In the genomic region with DNA sequence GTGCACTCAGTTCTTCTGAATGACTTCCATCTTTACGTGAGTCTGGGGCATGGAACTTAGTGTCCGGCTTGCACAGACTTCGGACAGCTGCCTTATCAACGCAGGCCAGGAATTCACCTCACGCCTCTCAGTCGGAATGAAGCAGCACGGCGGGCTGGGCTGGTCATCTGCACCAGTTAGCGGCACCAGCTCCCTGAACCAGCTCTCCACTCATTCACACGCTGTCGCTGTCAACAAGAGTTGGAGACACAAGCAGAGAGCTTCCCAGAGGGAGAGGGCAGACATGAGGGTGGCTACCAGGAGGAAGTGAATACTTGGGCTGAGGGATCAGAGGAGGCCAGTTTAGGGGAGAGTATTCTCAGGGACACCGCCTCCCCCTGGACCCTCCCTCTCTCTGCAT, we compare ENCODE assay signal across 30 mouse cellular contexts. TPM values are rescaled to one million over a fixed set of nuclear protein-coding genes. Genes with fewer than 3 reads are reported as not detected.
A peak's percentile ranks its signal among the peaks of the same experiment; 100 is the strongest.
DNase-seq lines count a peak whose midpoint lies in the region; ATAC-seq and TF ChIP-seq lines count a peak whose summit lies in the region.
"Had no signal": no experiment of that assay in that cellular context is flagged by ENCODE, and none has a peak within 500 bp of the region (broad histone marks: within the 10 kb centered on the region; RNA-seq: fewer than 3 reads in every experiment).

No protein-coding gene starts in this region.

- no peak overlapping the region for H3K4me2 ChIP-seq in heart, embryonic 11.5 days
- H3K4me2 ChIP-seq in heart, embryonic 14.5 days (ENCODE audit: low read length): no peak overlapping the region
- H3K4me2 ChIP-seq in heart, postnatal 0 days (ENCODE audit: low read depth, low read length): no peak overlapping the region
- H3K4me2 ChIP-seq: forebrain, embryonic 13.5 days; hindbrain, embryonic 13.5 days; intestine, embryonic 15.5 days; kidney, embryonic 15.5 days had no signal

- no peaks in the 10 kb centered on the region for H3K9me3 ChIP-seq in heart, embryonic 11.5 days (replicated peaks; ENCODE audit: control insufficient read depth, low read length)
- no peaks in the 10 kb centered on the region for H3K9me3 ChIP-seq in heart, embryonic 14.5 days (ENCODE audit: control insufficient read depth, low read length)
- no peaks in the 10 kb centered on the region for H3K9me3 ChIP-seq in heart, postnatal 0 days (replicated peaks; ENCODE audit: control insufficient read depth, low read length)
- H3K9me3 ChIP-seq: forebrain, embryonic 10.5 days; forebrain, embryonic 13.5 days; G1E; hindbrain, embryonic 10.5 days; hindbrain, embryonic 13.5 days; intestine, embryonic 15.5 days; kidney, embryonic 15.5 days had no signal

- no peak for TF ChIP-seq POLR2A in heart, adult 2 months (IDR thresholded peaks at IDR 0.05; ENCODE audit: insufficient read depth, low read depth, low read length)

- 0 out of 2 replicates have a peak, but pooled peaks have one; percentile 31 for ATAC-seq in heart, embryonic 11.5 days (replicated peaks; ENCODE audit: insufficient number of reproducible peaks, low FRiP score, low TSS enrichment)
- ATAC-seq in heart, embryonic 14.5 days (ENCODE audit: insufficient number of reproducible peaks, insufficient read depth, low FRiP score, low read depth): 0 out of 2 replicates have a peak, but pooled peaks have one; percentile 17
- ATAC-seq in heart, postnatal 0 days (ENCODE audit: insufficient read depth, low read depth): peak; percentile 59
- ATAC-seq: forebrain, embryonic 13.5 days; forebrain, embryonic 16.5 days; hindbrain, embryonic 16.5 days; intestine, embryonic 15.5 days; Patski had no signal

- TF ChIP-seq EP300 in heart, postnatal 0 days (IDR thresholded peaks at IDR 0.05; ENCODE audit: low read depth): no peak
- TF ChIP-seq EP300 in heart, adult 2 months (IDR thresholded peaks at IDR 0.05; ENCODE audit: insufficient read depth, low read depth, low read length): no peak

- H3K27ac ChIP-seq in heart, embryonic 11.5 days (ENCODE audit: low read depth, low read length): peak overlapping the region; percentile 57
- peak overlapping the region in 1 of 2 experiments; percentile 53; a peak in 2 of 4 replicates for H3K27ac ChIP-seq in heart, embryonic 14.5 days (replicated peaks in 1 of 2; ENCODE audit: control insufficient read depth in 1 of 2, insufficient read depth in 1 of 2, low read depth in 2 of 2, low read length in 2 of 2)
- H3K27ac ChIP-seq in heart, postnatal 0 days (ENCODE audit: low read depth): no peak overlapping the region
- no peak overlapping the region for H3K27ac ChIP-seq in heart, adult 2 months
- H3K27ac ChIP-seq: forebrain, embryonic 10.5 days; forebrain, embryonic 13.5 days; hindbrain, embryonic 10.5 days; hindbrain, embryonic 13.5 days; intestine, embryonic 15.5 days; kidney, embryonic 15.5 days had no signal

- H3K36me3 ChIP-seq in heart, embryonic 11.5 days (ENCODE audit: control insufficient read depth, insufficient read depth, low read length): peaks cover 39% of the 10 kb centered on the region
- H3K36me3 ChIP-seq in heart, embryonic 14.5 days (ENCODE audit: control insufficient read depth, insufficient read depth, low read length): peaks cover 97% of the 10 kb centered on the region
- H3K36me3 ChIP-seq in heart, postnatal 0 days (replicated peaks; ENCODE audit: control insufficient read depth, insufficient read depth, low read length): peaks cover 87% of the 10 kb centered on the region
- H3K36me3 ChIP-seq in heart, adult 2 months (ENCODE audit: control insufficient read depth, insufficient read depth, low read length): no peaks in the 10 kb centered on the region

- intact Hi-C loops in heart, adult 2 months (cut with DNase I): no loop called here

- peaks cover 13% of the 10 kb centered on the region for H3K4me1 ChIP-seq in heart, embryonic 11.5 days (ENCODE audit: control insufficient read depth, insufficient read depth, low read length)
- H3K4me1 ChIP-seq in heart, embryonic 14.5 days (ENCODE audit: control insufficient read depth in 2 of 2, insufficient read depth in 2 of 2, low read length in 2 of 2): peaks cover 4 to 9% of the 10 kb centered on the region in 2 experiments; a peak in 2 of 4 replicates
- no peaks in the 10 kb centered on the region for H3K4me1 ChIP-seq in heart, postnatal 0 days (ENCODE audit: control insufficient read depth, insufficient read depth)
- H3K4me1 ChIP-seq in heart, adult 2 months (ENCODE audit: control insufficient read depth, insufficient read depth, low read length): no peaks in the 10 kb centered on the region
- H3K4me1 ChIP-seq: forebrain, embryonic 10.5 days; forebrain, embryonic 13.5 days; hindbrain, embryonic 10.5 days; hindbrain, embryonic 13.5 days; intestine, embryonic 15.5 days; kidney, embryonic 15.5 days had no signal

- TF ChIP-seq CTCF in heart, postnatal 0 days (IDR thresholded peaks at IDR 0.05; ENCODE audit: low read depth): no peak
- TF ChIP-seq CTCF in heart, adult 2 months (IDR thresholded peaks at IDR 0.05): no peak

- no peaks in the 10 kb centered on the region for H3K27me3 ChIP-seq in heart, embryonic 11.5 days (ENCODE audit: control insufficient read depth, insufficient read depth, low read length)
- H3K27me3 ChIP-seq in heart, embryonic 14.5 days (ENCODE audit: control insufficient read depth, insufficient read depth, low read length): no peaks in the 10 kb centered on the region
- H3K27me3 ChIP-seq in heart, postnatal 0 days (ENCODE audit: control insufficient read depth, insufficient read depth, low read length): no peaks in the 10 kb centered on the region
- H3K27me3 ChIP-seq in heart, adult 2 months (ENCODE audit: control insufficient read depth, insufficient read depth, low read length): no peaks in the 10 kb centered on the region
- H3K27me3 ChIP-seq: CH12.LX; forebrain, embryonic 13.5 days; hindbrain, embryonic 13.5 days; intestine, embryonic 15.5 days; kidney, embryonic 15.5 days; Patski had no signal

- H3K9ac ChIP-seq in heart, embryonic 11.5 days (ENCODE audit: low read depth, low read length): no peak overlapping the region
- H3K9ac ChIP-seq in heart, embryonic 14.5 days (ENCODE audit: low read length): no peak overlapping the region; the same call in 1 of the 2 replicates
- H3K9ac ChIP-seq in heart, postnatal 0 days (replicated peaks; ENCODE audit: low read depth, low read length): no peak overlapping the region
- H3K9ac ChIP-seq in heart, adult 2 months (ENCODE audit: low read depth, low read length): no peak overlapping the region
- H3K9ac ChIP-seq: forebrain, embryonic 13.5 days; hindbrain, embryonic 13.5 days; intestine, embryonic 15.5 days; kidney, embryonic 15.5 days had no signal

- no peak for DNase-seq in heart, adult 18-20 months
- DNase-seq in heart, adult 11 months: no peak
- no peak for DNase-seq in heart, postnatal 0 days (ENCODE audit: low spot score)
- no peak for DNase-seq in heart, adult 2 months
- DNase-seq: adrenal gland, postnatal 10 days; adrenal gland, postnatal 36 days; B cell, adult 2 months; cerebellum, adult 18-20 months; cerebellum, adult 9-10 months; cerebellum, postnatal 14 days; gastrocnemius, postnatal 10 days; gastrocnemius, postnatal 36 days; kidney, adult 11 months; kidney, adult 8-10 months had no signal

- whole genome bisulfite sequencing in heart, embryonic 11.5 days (ENCODE audit: insufficient replicate concordance): 58% methylated on average over 12 of the region's 12 CpGs
- WGBS in heart, embryonic 14.5 days: 38% methylated on average over 12 of the region's 12 CpGs
- WGBS in heart, postnatal 0 days: 35% methylated on average over 12 of the region's 12 CpGs
- WGBS in heart, adult 2 months: 65% methylated on average over 12 of the region's 12 CpGs

- H3K4me3 ChIP-seq in heart, embryonic 11.5 days (ENCODE audit: low read depth, low read length): no peak overlapping the region
- no peak overlapping the region for H3K4me3 ChIP-seq in heart, embryonic 14.5 days (ENCODE audit: control insufficient read depth in 1 of 2, insufficient read depth in 1 of 2, low read depth in 1 of 2, low read length in 2 of 2)
- no peak overlapping the region for H3K4me3 ChIP-seq in heart, postnatal 0 days (ENCODE audit: low read depth, low read length)
- H3K4me3 ChIP-seq in heart, adult 2 months: no peak overlapping the region
- H3K4me3 ChIP-seq: forebrain, embryonic 10.5 days; forebrain, embryonic 13.5 days; hindbrain, embryonic 10.5 days; hindbrain, embryonic 13.5 days; intestine, embryonic 15.5 days; kidney, embryonic 15.5 days had no signal

- H3K79me2 ChIP-seq in heart, adult 2 months (replicated peaks; ENCODE audit: control insufficient read depth, insufficient read depth, low read length): no peaks in the 10 kb centered on the region

RNA-seq across cellular contexts. Expression of gene Mef2d, which starts 27.8 kb away (rescaled TPM):
- 39.8 and 45.1 TPM in 2 replicates for polyA plus RNA-seq in heart, embryonic 11.5 days (2014; fragmentation: Nextera tagmentation; extraction: Ambion mirVana)
- total RNA-seq in heart, adult 18-20 months (2021): 100 to 1,000 TPM; 120 TPM
- polyA plus RNA-seq in heart, embryonic 14.5 days (2014; fragmentation: Nextera tagmentation; extraction: Ambion mirVana): 52.1 and 52.7 TPM in 2 replicates
- 70.8 and 75.8 TPM in 2 replicates for total RNA-seq in heart, postnatal 0 days (2014; rRNA removed; ENCODE audit: low replicate concordance)
- polyA plus RNA-seq in heart, postnatal 0 days (2015; fragmentation: Nextera tagmentation; extraction: Ambion mirVana): 30.0 and 30.8 TPM in 2 replicates
- total RNA-seq in heart, adult 2 months (2021): 100 to 1,000 TPM; 118 to 129 TPM
- polyA plus RNA-seq in heart, adult 2 months (2012; rRNA removed): 119 and 122 TPM in 2 replicates

RNA-seq across cellular contexts. Expression of gene Iqgap3, which starts 32.6 kb away (rescaled TPM):
- 18.5 and 21.9 TPM in 2 replicates for polyA plus RNA-seq in heart, embryonic 11.5 days (2014; fragmentation: Nextera tagmentation; extraction: Ambion mirVana)
- under 1 TPM; 0.39 to 0.69 TPM for total RNA-seq in heart, adult 18-20 months (2021)
- polyA plus RNA-seq in heart, embryonic 14.5 days (2014; fragmentation: Nextera tagmentation; extraction: Ambion mirVana): 22.8 and 26.4 TPM in 2 replicates
- 35.3 and 68.3 TPM in 2 replicates for total RNA-seq in heart, postnatal 0 days (2014; rRNA removed; ENCODE audit: low replicate concordance)
- 5.4 and 6.8 TPM in 2 replicates for polyA plus RNA-seq in heart, postnatal 0 days (2015; fragmentation: Nextera tagmentation; extraction: Ambion mirVana)
- under 1 TPM; 0.21 to 0.45 TPM for total RNA-seq in heart, adult 2 months (2021)
- polyA plus RNA-seq in heart, adult 2 months (2012; rRNA removed): 0.64 and 1.1 TPM in 2 replicates

RNA-seq across cellular contexts. Expression of gene Ttc24, which starts 36.3 kb away (rescaled TPM):
- not detected in 2 replicates for polyA plus RNA-seq in heart, embryonic 11.5 days (2014; fragmentation: Nextera tagmentation; extraction: Ambion mirVana)
- not detected for total RNA-seq in heart, adult 18-20 months (2021)
- polyA plus RNA-seq in heart, embryonic 14.5 days (2014; fragmentation: Nextera tagmentation; extraction: Ambion mirVana): not detected in 2 replicates
- total RNA-seq in heart, postnatal 0 days (2014; rRNA removed; ENCODE audit: low replicate concordance): not detected in 2 replicates
- polyA plus RNA-seq in heart, postnatal 0 days (2015; fragmentation: Nextera tagmentation; extraction: Ambion mirVana): not detected in 2 replicates
- not detected for total RNA-seq in heart, adult 2 months (2021)
- polyA plus RNA-seq in heart, adult 2 months (2012; rRNA removed): 0.29 TPM in 1 of 2 replicates, not detected in the other
- total RNA-seq: adrenal gland, adult 18-20 months; adrenal gland, postnatal 10 days; adrenal gland, postnatal 36 days; CH12.LX; gastrocnemius, adult 18-20 months; gastrocnemius, postnatal 10 days; gastrocnemius, postnatal 36 days; granulocyte monocyte progenitor cell, adult 5-6 weeks had no signal
- polyA plus RNA-seq: forebrain, embryonic 10.5 days; forebrain, embryonic 13.5 days; forebrain, embryonic 16.5 days; G1E; hindbrain, embryonic 10.5 days; hindbrain, embryonic 13.5 days; hindbrain, embryonic 16.5 days; intestine, embryonic 15.5 days; kidney, embryonic 15.5 days; Patski had no signal

RNA-seq across cellular contexts. Expression of gene Naxe, which starts 56.1 kb away (rescaled TPM):
- 136 and 149 TPM in 2 replicates for polyA plus RNA-seq in heart, embryonic 11.5 days (2014; fragmentation: Nextera tagmentation; extraction: Ambion mirVana)
- total RNA-seq in heart, adult 18-20 months (2021): 10 to 100 TPM; 90.7 to 95.9 TPM
- polyA plus RNA-seq in heart, embryonic 14.5 days (2014; fragmentation: Nextera tagmentation; extraction: Ambion mirVana): 161 and 168 TPM in 2 replicates
- 119 and 133 TPM in 2 replicates for total RNA-seq in heart, postnatal 0 days (2014; rRNA removed; ENCODE audit: low replicate concordance)
- 151 and 159 TPM in 2 replicates for polyA plus RNA-seq in heart, postnatal 0 days (2015; fragmentation: Nextera tagmentation; extraction: Ambion mirVana)
- 10 to 100 TPM; 70.6 to 81.9 TPM for total RNA-seq in heart, adult 2 months (2021)
- 86.6 and 96.7 TPM in 2 replicates for polyA plus RNA-seq in heart, adult 2 months (2012; rRNA removed)
